Mouse (Mus musculus) embryonic facial prominence, embryonic 12.5 days (tissue): ENCODE results near the gene Tmem198. TPM values are rescaled to one million over a fixed set of nuclear protein-coding genes. Genes with fewer than 3 reads are reported as not detected.

Source experiments
- ATAC-seq: fragments of 200-750 bp; cut with Nextera tagmentation; 2 replicates; pipeline ENCODE4 v1.8.0; 2017; ENCODE audit not compliant: insufficient number of reproducible peaks, insufficient read depth, low FRiP score, low TSS enrichment
- H3K27ac ChIP-seq: fragments of 300-500 bp; sonication (generic); 2 replicates; pipeline ENCODE4 v1.5.1; 2016; ENCODE audit warnings: mild to moderate bottlenecking
- H3K27me3 ChIP-seq: fragments of 300-500 bp; sonication (generic); 2 replicates; pipeline ENCODE4 v1.6.1; 2016; ENCODE audit warnings: mild to moderate bottlenecking, moderate library complexity
- H3K36me3 ChIP-seq: fragments of 300-500 bp; sonication (generic); 2 replicates; pipeline ENCODE4 v1.6.1; 2016; ENCODE audit warnings: mild to moderate bottlenecking
- H3K4me1 ChIP-seq: fragments of 300-500 bp; sonication (generic); 2 replicates; pipeline ENCODE4 v1.6.1; 2016
- H3K4me2 ChIP-seq: fragments of 300-500 bp; sonication (generic); replicated peaks from 2 replicates; pipeline ENCODE4 v1.6.1; 2016; ENCODE audit warnings: mild to moderate bottlenecking, moderate library complexity
- H3K4me3 ChIP-seq: fragments of 300-500 bp; sonication (generic); 2 replicates; pipeline ENCODE4 v1.5.1; 2016; ENCODE audit warnings: mild to moderate bottlenecking
- H3K9ac ChIP-seq: fragments of 300-500 bp; sonication (generic); 2 replicates; pipeline ENCODE4 v1.6.1; 2016; ENCODE audit warnings: mild to moderate bottlenecking, moderate library complexity
- H3K9me3 ChIP-seq: fragments of 300-500 bp; sonication (generic); 2 replicates; pipeline ENCODE4 v1.6.1; 2016; ENCODE audit warnings: mild to moderate bottlenecking, moderate library complexity
- WGBS: fragments of 180-500 bp; shearing (Covaris S2); methylation state at CpG from one replicate; pipeline ENCODE4 v1.1.7; 2016; 5-methylcytosine and 5-hydroxymethylcytosine counted together
- polyA plus RNA-seq: library from polyadenylated mRNA; unstranded; fragments of >200 nt; fragmentation: Nextera tagmentation; extraction: Ambion mirVana; gene quantifications from 2 replicates; pipeline ENCODE4 v1.2.1, GENCODE M21; 2016

The Tmem198 gene
- polyA plus RNA-seq, 1 experiment from 2014 or later = 2.5 TPM

DNA sequence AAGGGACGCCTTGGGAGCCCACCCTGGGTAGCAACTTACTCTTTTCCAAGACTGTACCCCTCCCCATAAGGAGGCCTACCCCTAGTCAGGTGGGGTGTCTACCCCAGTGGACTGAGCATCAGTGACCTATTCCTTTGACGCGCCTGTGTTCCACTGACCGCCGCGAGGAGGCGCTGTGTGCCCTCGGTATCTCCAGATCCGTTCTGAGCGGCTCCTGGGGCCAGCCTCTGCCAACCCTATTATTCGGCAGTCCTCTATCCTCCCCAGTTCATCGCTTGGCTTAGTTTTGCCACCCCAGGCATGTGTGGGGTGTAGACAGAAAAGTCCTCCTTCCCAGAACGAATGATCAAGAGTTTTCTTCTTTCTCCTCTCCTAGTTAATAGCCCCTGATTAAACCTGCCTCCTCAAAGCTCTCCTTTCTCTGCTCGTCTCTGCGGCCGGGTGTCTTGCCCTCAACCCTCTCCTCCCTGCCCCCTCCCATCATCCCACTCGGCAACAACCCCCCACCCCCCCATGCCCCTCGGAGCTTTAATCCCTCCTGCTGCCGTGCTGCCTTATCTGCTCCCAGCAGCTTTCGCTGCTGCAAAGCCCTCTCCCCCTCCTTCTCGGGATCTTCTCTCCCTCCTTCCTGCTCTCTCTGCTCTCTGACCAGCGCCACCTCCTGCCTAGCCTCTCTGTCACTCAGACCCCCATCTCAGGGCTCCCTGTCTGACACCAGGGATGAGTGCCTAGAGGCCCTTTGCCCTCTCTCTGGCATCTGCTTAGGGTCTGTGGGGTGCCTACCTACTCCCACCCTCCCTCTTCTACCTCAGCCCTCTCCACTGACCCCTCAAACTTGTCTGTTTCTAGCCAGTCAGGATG is 33.4 kb upstream of the Tmem198 start:
- no peaks in the 10 kb centered on the region for H3K9me3 ChIP-seq
- H3K27me3 ChIP-seq = peaks cover 63% of the 10 kb centered on the region
- no peak overlapping the region for H3K27ac ChIP-seq
- WGBS = 2% methylated on average over 22 of the region's 22 CpGs
- ATAC-seq = no peak
- peaks cover 79% of the 10 kb centered on the region for H3K4me1 ChIP-seq
- peak overlapping the region; percentile 39 for H3K4me2 ChIP-seq
- H3K4me3 ChIP-seq = no peak overlapping the region; the same call in 1 of the 2 replicates
- H3K9ac ChIP-seq = no peak overlapping the region
- H3K36me3 ChIP-seq = no peaks in the 10 kb centered on the region

DNA sequence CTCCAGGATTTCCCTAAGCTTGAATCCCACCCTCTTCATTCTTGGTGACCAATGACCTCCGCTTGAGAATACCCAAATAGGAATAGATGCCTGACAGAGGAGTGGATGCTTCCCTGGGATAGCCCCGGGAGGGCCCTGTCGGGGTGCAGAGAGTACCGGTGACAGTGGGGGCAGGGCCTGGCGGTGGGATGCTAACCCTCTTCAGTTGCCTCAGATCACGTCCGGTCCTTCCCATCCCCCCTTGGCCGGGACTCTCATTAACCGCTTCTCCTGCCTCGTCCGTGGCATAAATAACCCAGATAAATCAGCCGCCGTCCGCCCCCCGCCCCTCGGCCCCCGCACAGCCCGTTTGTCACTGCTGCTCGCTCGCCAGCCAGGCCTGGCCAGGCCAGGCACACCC is 32.7 kb upstream of the Tmem198 start:
- no peaks in the 10 kb centered on the region for H3K9me3 ChIP-seq
- H3K27me3 ChIP-seq = peaks cover 69% of the 10 kb centered on the region
- H3K4me1 ChIP-seq = peaks cover 82% of the 10 kb centered on the region
- no peaks in the 10 kb centered on the region for H3K36me3 ChIP-seq
- H3K27ac ChIP-seq = 0 out of 2 replicates have a peak overlapping the region, but pooled peaks have one; percentile 4
- H3K9ac ChIP-seq = peak overlapping the region; percentile 24; the same call in 1 of the 2 replicates
- H3K4me3 ChIP-seq = no peak overlapping the region
- ATAC-seq = no peak
- WGBS = 5% methylated on average over 20 of the region's 20 CpGs
- H3K4me2 ChIP-seq = peak overlapping the region; percentile 39

DNA sequence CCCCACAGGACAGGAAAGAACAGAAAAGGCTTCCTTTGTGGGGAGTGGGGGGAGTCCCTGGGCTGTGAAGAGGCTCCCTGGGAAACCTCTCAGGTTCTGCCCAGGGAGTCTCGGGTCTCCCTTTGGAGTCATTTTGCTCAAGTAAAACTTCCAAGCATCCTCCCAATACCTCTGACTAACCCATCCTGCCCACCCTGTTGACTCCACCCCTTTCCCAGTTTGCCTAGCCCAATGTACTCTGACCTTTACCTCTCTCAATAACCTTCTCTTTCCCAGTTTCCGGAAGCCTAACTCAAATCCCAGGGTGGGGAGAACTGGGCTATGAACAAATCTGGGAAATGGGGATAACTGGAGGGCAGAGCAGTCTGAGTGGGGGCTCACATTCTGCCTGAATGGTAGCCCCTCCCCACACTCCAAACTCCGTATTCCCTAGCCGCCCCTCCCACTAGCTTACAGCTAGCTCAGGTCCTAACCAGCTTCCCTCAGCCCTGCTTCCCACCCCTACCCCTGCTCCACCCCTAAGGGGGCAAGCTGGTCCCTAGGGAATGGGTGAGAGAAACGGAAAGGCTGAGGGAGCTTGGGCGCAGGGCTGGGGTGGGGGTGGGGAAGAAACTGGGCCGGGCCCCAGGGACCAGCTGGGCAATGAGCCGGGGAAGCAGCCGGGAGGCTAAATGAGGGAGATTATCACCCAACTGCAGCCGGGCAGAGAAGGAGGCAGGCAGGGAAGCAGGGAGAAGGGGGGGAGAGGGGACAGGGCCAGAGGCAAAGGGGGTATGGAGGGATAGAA is 31.9 kb upstream of the Tmem198 start:
- Histone ChIP-seq H3K4me3 (no peak overlapping the region), H3K4me1 (peaks cover 82% of the 10 kb centered on the region), H3K9ac (peak overlapping the region; percentile 33; the same call in 1 of the 2 replicates), H3K27ac (no peak overlapping the region), H3K9me3 (no peaks in the 10 kb centered on the region), H3K36me3 (no peaks in the 10 kb centered on the region), H3K4me2 (peak overlapping the region; percentile 37), H3K27me3 (peaks cover 77% of the 10 kb centered on the region)
- ATAC-seq = no peak
- WGBS = 2% methylated on average over 10 of the region's 10 CpGs

DNA sequence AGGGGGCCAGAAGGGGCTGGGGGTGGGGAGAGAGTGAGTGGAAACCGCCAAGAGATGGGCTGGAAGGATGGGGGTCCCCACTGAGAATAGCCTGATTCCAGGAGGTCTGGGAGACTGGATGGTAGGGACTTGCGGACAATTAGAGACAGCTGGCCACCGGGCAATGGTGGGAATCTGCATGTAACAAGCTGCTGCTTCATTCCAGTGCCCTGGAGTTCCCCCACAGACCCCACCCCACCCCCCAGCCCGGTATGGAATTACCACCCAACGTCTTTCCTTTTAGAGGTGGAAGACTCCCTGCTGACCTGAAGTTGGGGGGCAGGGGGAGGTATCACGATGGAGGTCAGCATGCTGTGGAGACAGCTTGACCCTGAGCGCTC is 31.3 kb upstream of the Tmem198 start:
- Histone ChIP-seq H3K4me1 (peaks cover 79% of the 10 kb centered on the region), H3K4me2 (peak overlapping the region; percentile 37), H3K9me3 (no peaks in the 10 kb centered on the region), H3K9ac (no peak overlapping the region), H3K27ac (no peak overlapping the region), H3K27me3 (peaks cover 82% of the 10 kb centered on the region), H3K36me3 (no peaks in the 10 kb centered on the region), H3K4me3 (no peak overlapping the region)
- WGBS = 0% methylated on average over 7 of the region's 7 CpGs
- no peak for ATAC-seq

DNA sequence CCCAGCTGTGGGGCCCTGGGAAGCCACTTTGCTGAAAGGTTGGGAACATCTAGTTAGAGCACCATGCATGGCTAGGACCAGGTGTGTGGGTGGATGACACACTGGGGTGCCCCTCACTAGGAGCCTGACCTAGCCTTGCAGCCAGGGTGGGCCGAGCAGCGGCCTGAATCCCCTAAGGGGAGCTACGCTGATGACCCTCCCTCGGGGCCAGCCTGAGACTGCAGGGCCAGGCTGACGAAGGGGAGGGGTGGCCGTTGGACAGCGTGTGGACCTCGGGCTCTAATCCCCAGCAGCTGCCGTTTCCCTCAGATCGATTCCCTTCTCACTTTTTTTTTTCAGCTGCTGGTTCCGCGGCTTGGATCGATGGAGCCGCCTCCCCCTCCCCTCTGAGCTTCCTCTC is 30.4 kb upstream of the Tmem198 start:
- no peak overlapping the region for H3K4me2 ChIP-seq
- peaks cover 85% of the 10 kb centered on the region for H3K27me3 ChIP-seq
- no peak overlapping the region for H3K4me3 ChIP-seq
- under 1% methylated on average over 14 of the region's 14 CpGs for WGBS
- H3K27ac ChIP-seq = no peak overlapping the region
- no peaks in the 10 kb centered on the region for H3K9me3 ChIP-seq
- H3K4me1 ChIP-seq = peaks cover 75% of the 10 kb centered on the region
- ATAC-seq = no peak
- no peaks in the 10 kb centered on the region for H3K36me3 ChIP-seq
- H3K9ac ChIP-seq = no peak overlapping the region

DNA sequence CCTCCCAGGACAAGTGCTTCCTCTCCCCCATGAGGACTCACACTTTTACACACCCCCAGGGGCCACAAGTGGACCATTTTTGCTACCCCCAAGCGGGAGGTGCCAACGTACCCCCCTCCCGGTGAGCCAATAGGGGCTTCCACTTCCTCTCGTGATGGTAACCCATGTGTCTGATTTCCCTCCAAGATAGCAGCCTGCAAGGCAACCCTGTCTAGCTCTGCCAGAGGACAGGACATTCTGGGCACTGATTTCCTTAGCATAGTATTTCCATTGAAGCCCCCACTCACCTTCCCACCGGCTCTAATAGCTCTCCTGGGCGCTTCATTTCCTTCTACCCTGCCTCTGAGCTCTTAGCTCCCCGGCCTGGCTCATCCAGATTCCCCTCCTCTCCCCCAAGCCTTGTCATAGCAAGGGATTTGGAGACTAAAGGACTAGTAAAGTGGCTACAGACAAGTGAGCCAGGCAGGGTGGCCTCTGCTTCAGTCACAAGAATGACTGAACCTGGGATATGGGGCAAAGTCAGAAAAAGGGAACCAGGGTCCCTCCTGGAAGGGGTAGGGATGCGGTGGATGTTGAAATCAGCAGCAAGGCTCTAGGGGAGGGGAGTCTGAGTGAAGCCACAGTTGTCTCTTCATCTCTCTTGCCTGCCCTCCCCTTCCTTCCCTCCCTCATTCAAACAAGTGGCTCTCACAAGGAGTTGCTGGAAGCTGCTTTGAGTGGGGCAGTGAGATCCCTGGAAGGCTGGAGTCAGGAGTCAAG is 29.8 kb upstream of the Tmem198 start:
- H3K4me1 ChIP-seq = peaks cover 69% of the 10 kb centered on the region
- WGBS = 2% methylated on average over 8 of the region's 8 CpGs

DNA sequence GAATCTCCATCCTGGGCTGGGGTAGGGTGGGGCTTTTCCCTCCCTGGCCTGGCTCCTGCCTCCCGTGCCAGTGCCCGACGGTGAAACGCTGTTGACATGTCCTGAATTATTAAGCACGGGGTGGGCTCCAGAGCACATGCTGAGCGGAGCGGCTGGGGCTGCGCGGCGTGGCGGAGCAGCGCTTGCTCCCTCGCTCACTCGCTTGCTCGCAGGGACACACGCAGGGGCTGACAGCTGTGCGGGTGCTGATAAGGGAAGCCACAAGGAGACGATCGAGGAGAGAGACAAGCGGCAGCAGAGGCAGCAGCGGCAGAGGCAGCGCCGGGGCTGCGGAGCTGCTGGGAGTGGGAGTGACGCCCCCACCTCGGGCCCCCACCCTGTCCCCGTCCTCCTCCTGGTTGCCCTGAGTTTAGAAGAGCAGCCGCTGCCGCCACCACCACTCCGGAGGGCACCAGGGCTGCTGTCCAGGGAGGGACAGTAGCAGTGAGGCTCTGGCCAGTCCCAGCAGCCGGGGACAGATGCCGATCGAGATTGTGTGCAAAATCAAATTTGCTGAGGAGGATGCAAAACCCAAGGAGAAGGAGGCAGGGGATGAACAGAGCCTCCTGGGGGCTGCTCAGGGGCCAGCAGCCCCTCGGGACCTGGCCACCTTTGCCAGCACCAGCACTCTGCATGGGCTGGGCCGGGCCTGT is 28.9 kb upstream of the Tmem198 start, which contains the start of gene Asic4:
Gene Asic4, plus strand, starts transcription at position 123 of the 692 bp plus-strand sequence.
- Histone ChIP-seq H3K4me3 (peak within 1 kb of the TSS; percentile 24), H3K27ac (no peak within 1 kb of the TSS), H3K4me1 (peaks cover 60% of the 10 kb centered on the region), H3K27me3 (peaks cover 85% of the 10 kb centered on the region), H3K9me3 (no peaks in the 10 kb centered on the region), H3K4me2 (peak within 1 kb of the TSS; percentile 47), H3K9ac (peak within 1 kb of the TSS; percentile 1; the same call in 1 of the 2 replicates), H3K36me3 (no peaks in the 10 kb centered on the region)
- 1% methylated on average over 35 of the region's 35 CpGs for WGBS
- no peak for ATAC-seq

More for the DNA sequence above, 29.8 kb upstream of the Tmem198 start:
- H3K4me3 ChIP-seq = peak overlapping the region; percentile 24; the same call in 1 of the 2 replicates
- no peaks in the 10 kb centered on the region for H3K9me3 ChIP-seq
- H3K27ac ChIP-seq = no peak overlapping the region
- peak overlapping the region; percentile 47 for H3K4me2 ChIP-seq
- no peaks in the 10 kb centered on the region for H3K36me3 ChIP-seq
- ATAC-seq = no peak
- peaks cover 87% of the 10 kb centered on the region for H3K27me3 ChIP-seq
- no peak overlapping the region for H3K9ac ChIP-seq

DNA sequence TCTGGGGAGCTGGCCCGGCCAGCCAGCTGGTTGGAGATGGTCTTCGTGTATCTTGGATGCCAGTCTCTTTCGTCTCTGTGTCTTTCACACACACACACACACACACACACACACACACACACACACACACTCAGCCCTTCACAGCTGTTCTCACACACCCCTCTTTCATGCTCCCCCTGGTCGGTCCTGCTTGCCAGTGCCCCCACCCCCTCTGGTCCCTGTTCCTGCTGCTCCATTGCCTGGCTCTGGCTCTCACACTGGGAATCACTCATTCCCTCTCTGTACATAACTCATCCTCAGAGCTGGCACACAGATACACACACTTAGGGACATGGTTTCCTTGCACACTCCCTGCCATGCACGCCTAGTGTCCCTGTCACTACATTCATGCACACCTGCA is 27.4 kb upstream of the Tmem198 start:
- no peak overlapping the region for H3K9ac ChIP-seq
- H3K4me3 ChIP-seq = no peak overlapping the region
- no peaks in the 10 kb centered on the region for H3K9me3 ChIP-seq
- H3K27ac ChIP-seq = no peak overlapping the region
- no peaks in the 10 kb centered on the region for H3K36me3 ChIP-seq
- H3K4me2 ChIP-seq = no peak overlapping the region
- ATAC-seq = no peak
- WGBS = 69% methylated on average over 5 of the region's 5 CpGs
- H3K27me3 ChIP-seq = peaks cover 86% of the 10 kb centered on the region
- H3K4me1 ChIP-seq = peaks cover 60% of the 10 kb centered on the region

DNA sequence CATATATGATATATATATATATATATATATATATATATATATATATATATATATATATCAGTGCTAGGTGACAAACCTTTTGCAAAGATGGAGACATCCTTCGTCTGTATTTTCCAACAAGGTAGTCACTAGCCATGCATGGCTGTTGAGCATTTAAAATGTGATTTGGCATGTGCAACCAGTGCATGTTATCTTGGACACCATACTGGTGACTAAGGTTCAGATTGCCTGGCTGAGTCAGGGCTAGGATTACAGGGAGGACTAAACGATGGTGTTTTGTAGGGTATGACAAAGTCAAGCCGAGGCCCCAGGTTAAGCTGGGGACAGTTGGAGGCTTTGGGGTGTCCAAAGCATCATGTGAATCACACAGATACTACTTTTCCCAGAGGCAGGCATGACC is 23.9 kb upstream of the Tmem198 start:
- no peak for ATAC-seq
- Histone ChIP-seq H3K9me3 (no peaks in the 10 kb centered on the region), H3K27me3 (peaks cover 72% of the 10 kb centered on the region), H3K27ac (no peak overlapping the region), H3K4me1 (peaks cover 50% of the 10 kb centered on the region), H3K4me2 (no peak overlapping the region), H3K4me3 (no peak overlapping the region), H3K36me3 (no peaks in the 10 kb centered on the region), H3K9ac (no peak overlapping the region)
- WGBS = 71% methylated on average over 3 of the region's 3 CpGs

DNA sequence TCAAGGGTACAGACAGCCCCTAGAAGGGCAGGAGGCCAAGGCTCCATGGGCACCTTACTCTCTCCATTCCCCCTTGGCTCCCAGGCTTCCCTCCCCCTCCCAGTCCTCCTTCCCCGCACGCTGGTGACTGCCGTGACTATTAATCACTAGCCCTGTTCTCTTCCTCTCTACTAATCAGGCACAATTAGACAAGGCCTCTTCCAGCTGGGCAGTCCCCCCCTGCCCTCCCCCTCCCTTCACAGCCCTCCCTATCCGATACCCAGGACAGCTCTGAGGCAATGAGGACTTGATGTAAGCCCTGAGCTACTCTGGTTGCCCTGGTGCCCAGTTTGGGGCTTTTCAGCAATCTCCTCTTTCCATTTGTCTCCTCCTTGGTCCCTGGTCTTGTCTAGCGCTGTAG is 23.4 kb upstream of the Tmem198 start:
- Histone ChIP-seq H3K4me1 (peaks cover 44% of the 10 kb centered on the region), H3K27ac (no peak overlapping the region), H3K9ac (no peak overlapping the region), H3K4me2 (no peak overlapping the region), H3K9me3 (no peaks in the 10 kb centered on the region), H3K4me3 (no peak overlapping the region), H3K36me3 (no peaks in the 10 kb centered on the region), H3K27me3 (peaks cover 66% of the 10 kb centered on the region)
- 19% methylated on average over 5 of the region's 5 CpGs for WGBS
- no peak for ATAC-seq
